Mouse (Mus musculus) heart, adult 2 months (tissue): ENCODE measurements around the gene Znrf4. TPM values are rescaled to one million over a fixed set of nuclear protein-coding genes. Genes with fewer than 3 reads are reported as not detected.

Experiments used
- DNase-seq, 2 experiments: peaks; one replicate each; pipeline ENCODE4 v3.0.0; 2021
- H3K27ac ChIP-seq: fragments of 200-600 bp; 2 replicates; pipeline ENCODE4 v1.8.1; 2022
- H3K27me3 ChIP-seq: fragments of 200-500 bp; 2 replicates; pipeline ENCODE4 v1.6.1; 2012; ENCODE audit warnings: mild to moderate bottlenecking, low read length, inconsistent platforms, mixed read lengths; ENCODE audit not compliant: control insufficient read depth, insufficient read depth
- H3K36me3 ChIP-seq: fragments of 200-500 bp; 2 replicates; pipeline ENCODE4 v1.6.1; 2012; ENCODE audit warnings: low read length, inconsistent platforms; ENCODE audit not compliant: control insufficient read depth, insufficient read depth
- H3K4me1 ChIP-seq: fragments of 200-500 bp; 2 replicates; pipeline ENCODE4 v1.6.1; 2011; ENCODE audit warnings: low read length; ENCODE audit not compliant: control insufficient read depth, insufficient read depth
- H3K4me3 ChIP-seq: fragments of 200-600 bp; 2 replicates; pipeline ENCODE4 v1.8.1; 2022
- H3K79me2 ChIP-seq: fragments of 200-500 bp; replicated peaks from 2 replicates; pipeline ENCODE4 v1.6.1; 2012; ENCODE audit warnings: mild to moderate bottlenecking, inconsistent platforms, low read length, moderate library complexity, mixed read lengths; ENCODE audit not compliant: control insufficient read depth, insufficient read depth
- H3K9ac ChIP-seq: fragments of 200-500 bp; 2 replicates; pipeline ENCODE4 v1.6.1; 2012; ENCODE audit warnings: low read depth, mild to moderate bottlenecking, control low read depth, inconsistent platforms, low read length, mixed read lengths
- CTCF ChIP-seq: fragments of 200-600 bp; IDR thresholded peaks from 2 replicates; pipeline ENCODE4 v1.8.1; 2022; ENCODE audit warnings: antibody characterized with exemption, mild to moderate bottlenecking, moderate library complexity
- EP300 ChIP-seq: fragments of 200-500 bp; IDR thresholded peaks from 2 replicates; pipeline ENCODE4 v1.6.1; 2011; ENCODE audit warnings: low read depth, low read length, control low read depth; ENCODE audit not compliant: insufficient read depth
- POLR2A ChIP-seq: fragments of 200-500 bp; IDR thresholded peaks from 2 replicates; pipeline ENCODE4 v1.6.1; 2011; ENCODE audit warnings: mild to moderate bottlenecking, low read depth, low read length, control low read depth; ENCODE audit not compliant: insufficient read depth
- WGBS: fragments of 180-500 bp; shearing (Covaris S2); methylation state at CpG from one replicate; pipeline ENCODE4 v1.1.7; 2018; 5-methylcytosine and 5-hydroxymethylcytosine counted together
- intact Hi-C: fragments of 180-260 bp; cut with DNase I; formaldehyde crosslinking; loops from one replicate; pipeline ENCODE4 v1.15.1; 2025
- polyA plus RNA-seq: library from polyadenylated mRNA; depleted of rRNA; stranded (reverse); fragments of >200 nt; gene quantifications from 2 replicates; pipeline ENCODE4 v1.2.3, GENCODE M21; 2012
- total RNA-seq, 2 experiments: library from RNA; stranded (reverse); gene quantifications; 2 replicates each; pipeline ENCODE4 v1.2.3; 2021

Gene Znrf4
- total and polyA plus RNA-seq, 3 experiments, result 0.64 TPM; not detected in 2

GRCm38 (mm10) chr17:56515690-56516410 is 3.6 kb upstream of the Znrf4 start:
- intact Hi-C loops, result no loop called here
- 17% methylated on average over 13 of the region's 13 CpGs for WGBS
- Histone ChIP-seq H3K4me3 (no peak overlapping the region), H3K4me1 (no peaks in the 10 kb centered on the region), H3K27ac (no peak overlapping the region), H3K27me3 (peaks cover 13% of the 10 kb centered on the region), H3K36me3 (no peaks in the 10 kb centered on the region), H3K9ac (no peak overlapping the region), H3K79me2 (no peaks in the 10 kb centered on the region)
- no peak for TF ChIP-seq EP300
- TF ChIP-seq POLR2A, result no peak
- no peak for TF ChIP-seq CTCF
- peak in 1 of 2 experiments; percentile 13 for DNase-seq

- H3K79me2 ChIP-seq, result no peaks in the 10 kb centered on the region
- intact Hi-C loops, result no loop called here
- TF ChIP-seq POLR2A, result no peak
- TF ChIP-seq CTCF, result no peak
- no peak for TF ChIP-seq EP300
- peaks cover 18% of the 10 kb centered on the region for H3K27me3 ChIP-seq
- peak in 1 of 2 experiments; percentile 2 for DNase-seq
- no peak overlapping the region for H3K9ac ChIP-seq
- WGBS, result 48% methylated on average over 12 of the region's 12 CpGs
- H3K36me3 ChIP-seq, result no peaks in the 10 kb centered on the region
- H3K4me3 ChIP-seq, result no peak overlapping the region
- no peak overlapping the region for H3K27ac ChIP-seq
- no peaks in the 10 kb centered on the region for H3K4me1 ChIP-seq
These were observed 2.7 kb upstream of the Znrf4 start for GRCm38 (mm10) chr17:56514916-56515315.

- no peak overlapping the region for H3K4me3 ChIP-seq
- peak in 1 of 2 experiments; percentile 6 for DNase-seq
- H3K4me1 ChIP-seq, result no peaks in the 10 kb centered on the region
- H3K27me3 ChIP-seq, result peaks cover 18% of the 10 kb centered on the region
- intact Hi-C loops, result no loop called here
- H3K36me3 ChIP-seq, result no peaks in the 10 kb centered on the region
- H3K79me2 ChIP-seq, result no peaks in the 10 kb centered on the region
- TF ChIP-seq POLR2A (no peak), CTCF (no peak), EP300 (no peak)
- H3K9ac ChIP-seq, result no peak overlapping the region
- H3K27ac ChIP-seq, result no peak overlapping the region
These were observed 2.1 kb upstream of the Znrf4 start for GRCm38 (mm10) chr17:56514330-56514729.

- Histone ChIP-seq H3K9ac (no peak overlapping the region), H3K79me2 (no peaks in the 10 kb centered on the region), H3K4me3 (no peak overlapping the region), H3K27ac (no peak overlapping the region), H3K4me1 (peaks cover 3% of the 10 kb centered on the region; the same call in 1 of the 2 replicates), H3K27me3 (peaks cover 18% of the 10 kb centered on the region), H3K36me3 (no peaks in the 10 kb centered on the region)
- intact Hi-C loops, result no loop called here
- peak in 1 of 2 experiments; percentile 16 for DNase-seq
- TF ChIP-seq POLR2A (no peak), EP300 (no peak), CTCF (no peak)
- 21% methylated on average over 29 of the region's 29 CpGs for WGBS
These were observed 532 bp downstream of the Znrf4 start for GRCm38 (mm10) chr17:56511707-56512090.

GRCm38 (mm10) chr17:56510970-56511706 is 1.1 kb downstream of the Znrf4 start:
- H3K79me2 ChIP-seq, result no peaks in the 10 kb centered on the region
- no peak overlapping the region for H3K27ac ChIP-seq
- no peak overlapping the region for H3K4me3 ChIP-seq
- DNase-seq, result peak in 1 of 2 experiments; percentile 21
- WGBS, result 7% methylated on average over 60 of the region's 60 CpGs
- TF ChIP-seq CTCF (no peak), POLR2A (no peak), EP300 (no peak)
- H3K4me1 ChIP-seq, result peaks cover 3% of the 10 kb centered on the region; the same call in 1 of the 2 replicates
- H3K9ac ChIP-seq, result no peak overlapping the region
- no peaks in the 10 kb centered on the region for H3K36me3 ChIP-seq
- intact Hi-C loops, result no loop called here
- peaks cover 18% of the 10 kb centered on the region for H3K27me3 ChIP-seq
